Mouse (Mus musculus): Measurements from ENCODE around the gene Tnfrsf1a. TPM values are rescaled to one million over a fixed set of nuclear protein-coding genes. Genes with fewer than 3 reads are reported as not detected.

The Tnfrsf1a gene
- total RNA-seq, 2 experiments from 2014 or later: 12.0 to 12.1 TPM

DNA sequence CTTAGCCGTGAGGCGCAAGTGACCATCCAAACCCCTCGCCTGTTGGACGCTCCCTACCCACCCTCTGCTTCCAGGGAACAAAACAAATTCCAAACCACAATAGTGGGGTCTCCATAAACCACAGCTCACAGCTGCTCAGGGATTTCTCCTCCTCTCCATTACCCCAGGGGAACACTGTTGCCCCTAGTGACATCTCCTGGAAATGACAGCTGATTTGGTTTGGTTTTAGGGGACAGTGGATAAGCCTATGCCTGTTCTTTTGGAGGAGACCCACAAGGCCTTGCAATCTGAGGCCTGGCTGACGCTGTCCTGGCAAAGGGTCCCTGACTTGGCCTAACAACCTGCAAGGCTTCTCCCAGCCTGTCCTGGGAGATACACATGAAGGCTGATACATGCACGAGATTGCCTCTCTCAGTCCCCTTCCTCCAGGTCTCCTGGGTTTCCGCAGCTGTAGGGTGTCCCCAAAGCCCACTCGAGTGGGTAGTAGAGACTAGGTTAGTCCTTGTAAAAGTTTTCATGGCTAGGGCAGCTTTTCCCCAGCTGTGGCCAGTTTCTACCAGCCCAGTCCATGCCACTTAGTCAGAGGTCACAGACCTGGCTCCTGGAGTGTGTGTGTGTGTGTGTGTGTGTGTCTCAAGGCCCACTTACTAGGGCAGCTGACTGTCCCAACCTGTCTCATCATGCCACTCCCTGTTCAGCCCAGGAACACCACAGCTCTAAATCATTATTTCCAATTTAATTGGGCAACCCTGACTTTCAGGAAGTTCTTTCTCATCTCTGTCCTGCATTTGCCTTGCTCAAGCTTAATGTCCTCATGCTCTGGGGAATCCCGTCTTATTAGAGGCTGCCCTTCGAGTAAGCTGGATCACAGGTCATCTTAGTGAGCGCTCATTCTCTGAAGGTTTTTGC is 36.2 kb downstream of the Tnfrsf1a start:
- no peak overlapping the region for H3K27ac ChIP-seq
- H3K4me3 ChIP-seq: no peak overlapping the region
- no peak for DNase-seq (ENCODE audit: low spot score in 2 of 2)
- TF ChIP-seq CTCF (conservative IDR thresholded peaks at IDR 0.05): peak; percentile 82

DNA sequence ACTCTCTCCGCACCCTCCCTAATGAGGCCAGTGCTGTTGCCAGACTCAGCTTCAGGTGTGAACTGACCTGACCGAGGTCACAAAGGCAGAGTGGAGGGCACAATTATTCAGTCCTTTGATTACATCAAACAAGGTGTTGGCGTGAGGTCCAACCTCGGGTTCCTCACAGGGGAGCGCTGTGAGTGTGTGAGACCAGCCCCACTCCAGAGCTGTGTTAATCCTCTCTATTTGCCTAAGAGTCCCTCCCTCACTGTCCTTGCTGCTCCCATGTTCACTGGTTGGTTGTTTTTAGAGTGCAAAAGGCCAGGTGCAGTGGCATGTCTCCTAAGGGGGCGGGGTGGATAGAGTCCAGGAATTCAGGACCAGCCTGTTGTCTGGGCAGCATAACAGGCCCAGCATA is 36.9 kb downstream of the Tnfrsf1a start:
- no peak overlapping the region for H3K27ac ChIP-seq
- TF ChIP-seq CTCF (conservative IDR thresholded peaks at IDR 0.05): no peak
- no peak overlapping the region for H3K4me3 ChIP-seq
- DNase-seq (ENCODE audit: low spot score in 2 of 2): no peak

DNA sequence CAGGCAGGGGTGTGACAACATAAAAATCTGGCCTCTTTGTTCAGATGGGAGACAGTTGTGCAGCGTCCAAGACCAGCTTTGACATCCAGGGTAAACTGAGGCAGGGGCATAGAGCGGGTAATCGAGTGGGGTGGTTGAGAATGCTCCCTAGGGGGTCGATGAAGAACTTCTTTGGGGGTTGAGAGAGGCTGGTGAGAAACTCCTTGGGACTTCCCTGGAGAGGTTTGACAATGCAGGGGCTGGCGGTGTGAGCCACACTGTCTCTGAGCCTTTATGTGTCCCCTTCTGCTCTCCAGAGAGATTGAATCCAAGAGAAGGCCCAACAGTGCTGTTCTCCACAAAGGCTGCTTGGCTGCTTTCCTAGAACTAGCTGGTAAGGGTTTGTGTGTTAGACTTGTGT is 40.7 kb downstream of the Tnfrsf1a start:
- H3K27ac ChIP-seq: no peak overlapping the region
- no peak overlapping the region for H3K4me3 ChIP-seq
- DNase-seq (ENCODE audit: low spot score in 2 of 2): no peak
- TF ChIP-seq CTCF (conservative IDR thresholded peaks at IDR 0.05): no peak

DNA sequence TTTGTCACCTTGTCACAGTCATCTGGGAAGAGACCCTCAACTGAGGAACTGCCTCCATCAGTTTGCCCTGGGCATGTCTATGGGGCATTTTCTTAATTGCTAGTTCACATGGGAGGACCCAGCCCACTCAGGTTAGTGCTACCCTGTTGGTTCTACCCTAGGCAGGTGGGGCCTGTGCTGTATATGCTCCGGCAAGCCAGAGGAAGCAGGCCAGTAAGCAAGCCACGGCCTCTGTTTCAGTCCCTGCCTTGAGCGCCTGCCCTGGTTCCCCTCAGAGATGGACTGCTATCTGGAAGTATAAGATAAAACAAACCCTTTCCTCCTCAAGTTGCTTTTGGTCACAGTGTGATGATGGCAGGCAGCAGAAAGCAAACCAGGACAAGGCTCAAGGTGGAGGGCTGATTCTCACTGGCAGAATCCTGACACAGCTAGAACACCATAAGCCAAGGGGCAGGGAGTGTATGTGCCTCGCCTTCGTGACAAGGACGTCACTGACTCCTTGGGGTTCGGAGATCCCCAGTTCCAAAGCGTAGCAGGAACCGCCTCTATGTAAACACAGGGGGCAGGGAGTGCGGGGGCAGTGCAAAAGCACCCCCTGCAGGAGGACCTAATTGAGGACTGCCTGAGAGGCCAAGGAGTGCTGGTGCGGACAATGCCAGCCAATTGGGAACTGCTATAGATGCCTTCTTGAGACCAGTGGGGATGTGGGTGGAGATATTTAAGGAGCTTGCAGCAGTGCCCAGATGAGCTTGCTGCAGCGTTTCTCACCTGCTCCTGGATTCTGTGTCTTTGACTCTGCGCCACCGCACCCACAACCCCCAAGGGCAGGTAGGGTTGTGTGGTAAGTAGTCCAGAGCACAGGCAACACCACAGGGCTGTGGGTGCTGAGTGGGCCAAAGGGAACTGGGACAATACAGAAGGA is 56.6 kb downstream of the Tnfrsf1a start:
- no peak overlapping the region for H3K27ac ChIP-seq
- no peak overlapping the region for H3K4me3 ChIP-seq
- DNase-seq (ENCODE audit: low spot score in 2 of 2): no peak
- TF ChIP-seq CTCF (conservative IDR thresholded peaks at IDR 0.05): no peak

DNA sequence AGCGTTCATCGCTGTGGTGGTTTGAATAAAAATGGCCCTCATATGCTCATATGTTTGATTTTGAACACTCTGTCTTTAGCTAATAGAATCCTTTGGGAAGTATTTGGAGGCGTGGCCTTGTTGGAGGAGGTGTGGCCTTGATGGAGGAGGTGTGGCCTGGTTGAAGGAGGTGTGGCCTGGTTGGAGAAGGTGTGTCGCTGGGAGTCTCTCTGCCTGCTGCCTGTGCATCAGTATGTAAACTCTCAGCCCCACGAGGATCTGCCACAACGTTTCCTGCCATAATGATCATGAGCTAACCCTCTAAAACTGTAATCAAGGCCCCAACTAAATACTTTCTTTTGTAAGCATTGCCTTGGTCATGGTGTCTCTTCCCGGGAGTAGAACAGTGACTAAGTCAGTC is 58.1 kb downstream of the Tnfrsf1a start:
- no peak for TF ChIP-seq CTCF (conservative IDR thresholded peaks at IDR 0.05)
- no peak overlapping the region for H3K27ac ChIP-seq
- no peak for DNase-seq (ENCODE audit: low spot score in 2 of 2)
- H3K4me3 ChIP-seq: no peak overlapping the region

DNA sequence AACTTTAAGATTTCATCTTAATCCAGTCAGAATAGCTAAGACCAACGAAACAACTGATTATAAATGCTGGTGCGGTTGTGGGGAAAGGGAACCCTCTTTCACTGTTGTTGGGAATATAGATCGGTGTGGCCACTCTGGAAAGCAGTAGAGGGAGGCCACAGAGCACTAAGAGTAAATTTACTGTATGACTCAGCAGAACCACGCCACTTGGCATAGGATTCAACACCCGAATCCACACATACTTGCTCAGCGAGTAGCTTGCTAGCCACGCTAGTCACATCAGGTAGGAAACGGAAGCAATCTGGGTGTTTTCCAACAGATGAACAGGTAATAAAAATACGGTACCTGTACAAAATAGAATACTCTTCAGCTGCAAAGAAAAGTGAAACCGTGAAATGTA is 58.5 kb downstream of the Tnfrsf1a start:
- Histone ChIP-seq H3K4me3 (no peak overlapping the region), H3K27ac (no peak overlapping the region)
- TF ChIP-seq CTCF (conservative IDR thresholded peaks at IDR 0.05): no peak
- DNase-seq (ENCODE audit: low spot score in 2 of 2): no peak

DNA sequence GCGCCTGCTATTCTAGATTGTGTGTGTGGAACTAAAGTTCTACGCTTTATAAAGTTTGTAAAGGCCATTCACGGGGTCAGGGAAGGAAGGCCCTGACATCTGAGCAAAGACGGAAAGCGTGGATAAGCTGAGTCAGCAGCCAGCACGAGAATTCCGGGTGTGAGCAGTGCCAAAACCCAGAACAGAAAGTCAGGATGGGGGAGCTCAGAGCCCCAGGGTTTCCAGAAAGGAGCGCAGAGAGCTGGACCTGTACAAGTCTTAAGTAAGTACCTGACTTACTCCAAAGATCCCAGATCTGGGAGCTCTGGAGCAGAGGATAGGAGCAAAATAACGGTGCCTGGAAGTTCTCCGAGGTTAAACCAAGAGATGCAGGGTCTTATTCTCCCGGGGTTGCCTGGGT is 61.4 kb downstream of the Tnfrsf1a start:
- no peak overlapping the region for H3K4me3 ChIP-seq
- no peak for TF ChIP-seq CTCF (conservative IDR thresholded peaks at IDR 0.05)
- no peak for DNase-seq (ENCODE audit: low spot score in 2 of 2)
- H3K27ac ChIP-seq: no peak overlapping the region

DNA sequence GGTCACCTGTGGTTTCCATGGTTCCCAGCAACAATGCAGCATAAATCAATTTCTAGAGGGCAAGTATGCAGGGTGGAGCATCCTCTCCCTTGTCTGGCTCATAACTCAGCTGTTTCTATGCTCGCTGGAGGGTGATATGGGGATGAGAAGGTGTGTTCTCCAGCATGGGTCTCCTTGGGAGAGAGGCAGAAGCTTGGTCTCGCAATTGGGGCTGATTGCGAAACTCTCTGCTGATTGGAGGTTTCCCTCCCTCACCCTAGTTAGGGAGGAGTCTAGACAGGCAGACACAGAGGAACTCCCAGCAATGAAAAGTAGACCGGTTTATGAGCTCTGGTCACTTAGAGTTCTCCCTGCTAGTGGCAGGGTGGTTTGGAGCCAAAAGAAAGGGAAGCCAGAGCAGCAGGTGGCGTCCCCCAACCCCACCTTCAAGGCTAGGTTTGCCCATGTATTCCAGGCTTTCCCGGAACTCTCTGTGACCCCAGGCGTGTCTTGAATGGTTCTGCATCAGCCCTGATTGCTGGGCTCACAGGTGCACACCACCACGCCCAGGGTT is 61.9 kb downstream of the Tnfrsf1a start:
- Histone ChIP-seq H3K4me3 (no peak overlapping the region), H3K27ac (no peak overlapping the region)
- DNase-seq (ENCODE audit: low spot score in 2 of 2): no peak
- no peak for TF ChIP-seq CTCF (conservative IDR thresholded peaks at IDR 0.05)

DNA sequence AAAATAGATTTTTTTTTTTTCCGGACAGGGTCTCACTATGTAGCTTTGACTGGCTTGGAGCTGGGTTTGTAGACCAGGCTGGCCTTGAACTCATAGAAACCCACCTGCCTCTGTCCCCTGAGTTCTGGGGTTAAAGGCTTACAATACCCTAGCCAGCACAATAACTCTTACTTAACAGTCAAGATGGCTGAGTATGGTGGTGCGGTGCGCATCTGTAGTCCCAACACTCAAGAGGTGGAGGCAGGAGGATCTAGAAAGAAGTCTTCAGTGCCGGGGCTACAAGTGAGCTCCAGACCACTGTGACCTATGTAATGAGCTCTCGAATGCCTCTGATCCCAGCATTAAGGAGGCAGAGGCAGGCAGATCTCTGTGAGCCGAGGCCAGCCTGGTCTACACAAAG is 62.5 kb downstream of the Tnfrsf1a start:
- no peak for DNase-seq (ENCODE audit: low spot score in 2 of 2)
- TF ChIP-seq CTCF (conservative IDR thresholded peaks at IDR 0.05): no peak
- Histone ChIP-seq H3K27ac (no peak overlapping the region), H3K4me3 (no peak overlapping the region)

Other genes with a start within 250 kb of the Tnfrsf1a start
- gene Nop2, start 217.5 kb upstream of the Tnfrsf1a start, total RNA-seq (2021): 10 to 100 TPM; 30.8 to 31.7 TPM
- 10 to 100 TPM; 69.9 to 71.9 TPM for gene Iffo1, start 204.1 kb upstream of the Tnfrsf1a start, total RNA-seq (2021)
- 1,000 to 10,000 TPM; 2,438 to 2,531 TPM for gene Gapdh, start 182.9 kb upstream of the Tnfrsf1a start, total RNA-seq (2021)
- 10 to 100 TPM; 24.3 to 28.5 TPM for gene Ncapd2, start 157.7 kb upstream of the Tnfrsf1a start, total RNA-seq (2021)
- gene Mrpl51, start 157.6 kb upstream of the Tnfrsf1a start, total RNA-seq (2021): 10 to 100 TPM; 70.8 to 75.3 TPM
- 10 to 100 TPM; 83.5 to 83.6 TPM for gene Vamp1, start 133.8 kb upstream of the Tnfrsf1a start, total RNA-seq (2021)
- 1 to 10 TPM; 3.2 to 4.2 TPM for gene Tapbpl, start 117.5 kb upstream of the Tnfrsf1a start, total RNA-seq (2021)
- not detected for gene Cd27, start 112.4 kb upstream of the Tnfrsf1a start, total RNA-seq (2021)
- gene Tuba3a, start 63.3 kb upstream of the Tnfrsf1a start, total RNA-seq (2021): not detected
- gene Ltbr, start 35.5 kb upstream of the Tnfrsf1a start, total RNA-seq (2021): 1 to 10 TPM; 6.6 to 9.8 TPM
- gene Scnn1a, start 28.7 kb upstream of the Tnfrsf1a start, total RNA-seq (2021): 1 to 10 TPM; 4.3 to 5.2 TPM
- gene Plekhg6, start 31.4 kb downstream of the Tnfrsf1a start, total RNA-seq (2021): under 1 TPM in 1 of 2 experiments, not detected in 1; 0.17 TPM
- gene Cd9, start 145.4 kb downstream of the Tnfrsf1a start, total RNA-seq (2021): 10 to 100 TPM; 57.1 to 60.0 TPM
- gene Vwf, start 197.4 kb downstream of the Tnfrsf1a start, total RNA-seq (2021): 10 to 100 TPM; 13.2 to 23.5 TPM